Mouse (Mus musculus): ENCODE measurements around the gene Gm37240. TPM values are rescaled to one million over a fixed set of nuclear protein-coding genes. Genes with fewer than 3 reads are reported as not detected.
"Not testable (repeated sequence)": the region's sequence is repeated elsewhere in the genome, so short reads cannot be mapped to it uniquely, and the experiment has no call there.

The Gm37240 gene
- polyA plus RNA-seq, 1 experiment from 2014 or later: 10.8 TPM

DNA sequence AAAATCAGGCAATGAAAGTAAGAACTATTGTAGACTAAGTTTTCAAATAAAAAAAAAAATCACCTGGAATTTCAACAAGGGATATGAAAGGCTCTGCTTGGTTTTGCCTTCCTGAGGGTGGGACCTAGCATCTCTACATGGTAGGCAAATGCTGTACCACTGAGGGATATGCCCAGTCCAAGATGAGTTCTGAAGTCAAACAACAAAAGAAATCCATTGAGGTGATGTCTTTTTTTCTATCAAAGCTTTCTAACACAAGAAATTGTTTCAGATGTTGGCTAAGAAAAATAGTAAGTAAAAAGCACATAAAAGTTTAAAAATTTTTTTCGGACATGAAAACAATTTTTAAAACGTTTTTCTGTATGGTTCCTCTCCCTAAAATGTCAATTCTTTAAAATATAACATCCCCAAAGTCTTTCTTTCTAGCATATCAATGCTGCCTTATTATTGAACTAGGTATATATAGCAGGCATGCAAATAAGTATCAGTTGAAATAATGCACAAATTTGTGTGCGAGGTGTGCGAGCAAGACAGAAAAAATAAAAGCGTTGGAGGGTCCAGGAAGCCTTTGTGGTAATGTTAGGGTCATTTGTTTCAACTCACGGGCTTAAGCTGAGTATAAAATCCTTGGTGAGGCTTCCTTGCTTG, 314.0 kb downstream of the Gm37240 start:
- no peak for DNase-seq (ENCODE audit: low read depth, low spot score)
- no peak for TF ChIP-seq CTCF (IDR thresholded peaks at IDR 0.05)
- ATAC-seq: no peak
- ChIA-PET POLR2A (interaction anchor here (1.3 kb wide), 1 partner anchor 651 kb away, joined by 3 read pairs; no protein-coding TSS in a partner anchor), CTCF (interaction anchor here (1.0 to 2.1 kb wide), 10 partner anchors 10 to 655 kb away, joined by 3 to 10 read pairs (median 4); no protein-coding TSS in a partner anchor)
- H3K27me3 ChIP-seq: no peaks in the 10 kb centered on the region
- in situ Hi-C loops (cut with MboI; ENCODE audit: low pct_unique_long_range_greater_than_20kb): loop anchor here (10.0 to 25.0 kb wide), 3 partner anchors 341 to 886 kb away; no protein-coding TSS in a partner anchor

DNA sequence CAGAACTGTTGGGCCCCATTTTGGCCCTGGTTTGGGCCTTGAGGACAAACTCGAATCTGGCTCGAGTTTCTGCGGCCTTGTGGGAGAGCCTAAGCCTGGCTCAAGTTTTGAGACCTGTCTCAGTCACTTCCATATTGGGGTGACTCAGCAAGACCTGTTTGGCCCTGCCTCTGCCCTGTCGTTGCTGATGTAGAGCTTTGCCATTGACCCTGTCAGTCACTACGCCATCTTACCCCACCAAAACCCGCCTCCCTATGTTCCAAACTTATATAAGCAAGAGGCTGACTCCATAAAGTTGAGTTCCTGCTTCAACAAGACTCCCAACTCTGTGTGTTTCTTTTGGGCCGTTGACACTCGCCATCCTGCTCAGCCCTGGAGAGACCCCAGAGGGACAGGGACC, 314.8 kb downstream of the Gm37240 start:
- POLR2A ChIA-PET; ATAC-seq; H3K27me3 ChIP-seq; DNase-seq (ENCODE audit: low read depth, low spot score): not testable (repeated sequence)
- in situ Hi-C loops (cut with MboI; ENCODE audit: low pct_unique_long_range_greater_than_20kb): loop anchor here (10.0 to 25.0 kb wide), 3 partner anchors 342 to 885 kb away; no protein-coding TSS in a partner anchor
- CTCF ChIA-PET: interaction anchor here (1.9 to 2.2 kb wide), 3 partner anchors 21 to 651 kb away, joined by 5 to 20 read pairs (median 9); no protein-coding TSS in a partner anchor

- in situ Hi-C loops (cut with MboI; ENCODE audit: low pct_unique_long_range_greater_than_20kb): loop anchor here (10.0 to 25.0 kb wide), 3 partner anchors 344 to 884 kb away; no protein-coding TSS in a partner anchor
- CTCF ChIA-PET: interaction anchor here (0.7 to 2.3 kb wide), 17 partner anchors 11 to 656 kb away, joined by 3 to 20 read pairs (median 4); no protein-coding TSS in a partner anchor
- TF ChIP-seq CTCF (IDR thresholded peaks at IDR 0.05): peak; percentile 95
- ATAC-seq (no peak), DNase-seq (ENCODE audit: low read depth, low spot score) (peak; percentile 66)
- POLR2A ChIA-PET: no interaction called here
- H3K27me3 ChIP-seq: no peaks in the 10 kb centered on the region
Measured at GRCm38 (mm10) chr3:85571276-85571675, 316.0 kb downstream of the Gm37240 start.

DNA sequence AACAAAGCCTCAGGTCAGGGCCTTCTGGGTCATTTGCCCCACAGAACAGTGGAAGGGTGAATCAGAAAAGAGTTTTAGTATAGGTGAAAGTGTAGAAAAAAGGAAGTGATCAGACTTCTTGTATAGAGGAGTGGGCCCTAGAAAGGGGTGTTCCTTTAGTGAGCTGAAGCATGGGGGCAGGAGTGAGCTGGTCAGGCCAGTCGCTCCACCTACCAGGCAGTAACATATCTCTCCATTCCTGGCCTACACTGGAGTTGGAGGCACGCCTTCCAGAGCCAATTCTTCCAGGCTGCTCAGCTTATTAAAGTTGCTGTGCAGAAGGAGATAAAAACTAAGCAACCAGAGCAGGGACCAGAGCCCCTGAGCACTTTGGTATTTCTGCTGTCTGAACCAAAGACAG, 322.7 kb downstream of the Gm37240 start:
- POLR2A ChIA-PET: no interaction called here
- CTCF ChIA-PET: interaction anchor here (0.7 to 2.8 kb wide), 2 partner anchors 9 to 311 kb away, joined by 3 to 7 read pairs; partner anchors contain the start of gene Gatb
- no peaks in the 10 kb centered on the region for H3K27me3 ChIP-seq
- no peak for ATAC-seq
- TF ChIP-seq CTCF (IDR thresholded peaks at IDR 0.05): no peak
- no peak for DNase-seq (ENCODE audit: low read depth, low spot score)
- in situ Hi-C loops (cut with MboI; ENCODE audit: low pct_unique_long_range_greater_than_20kb): loop anchor here (5.0 to 25.0 kb wide), 2 partner anchors 647 to 877 kb away; no protein-coding TSS in a partner anchor

DNA sequence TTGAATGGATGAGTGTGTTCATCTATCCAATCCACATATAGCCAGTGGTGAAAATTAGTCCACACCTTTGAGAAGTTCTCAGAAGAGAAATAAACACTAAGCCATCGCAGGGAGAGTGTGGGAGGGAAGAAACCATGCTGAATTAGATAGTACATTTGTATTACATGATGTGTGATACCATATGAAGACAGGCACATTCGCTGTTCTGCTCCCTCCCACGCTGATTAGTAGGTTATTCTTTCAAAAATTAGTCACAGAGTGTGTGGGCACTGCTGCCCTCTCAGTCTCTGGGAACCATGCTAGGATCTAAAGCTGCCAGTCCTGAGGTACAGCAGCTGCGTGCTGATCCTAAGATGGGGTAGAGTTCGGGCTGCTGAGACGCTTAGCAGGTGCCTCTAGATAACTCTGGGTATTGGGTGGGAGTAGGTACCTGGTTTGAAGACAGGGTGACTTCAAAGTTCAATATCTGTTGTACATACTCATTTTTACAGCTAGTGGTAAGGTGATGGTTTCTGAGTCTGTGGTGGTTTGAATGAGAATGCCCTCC, 333.5 kb downstream of the Gm37240 start:
- in situ Hi-C loops (cut with MboI; ENCODE audit: low pct_unique_long_range_greater_than_20kb): loop anchor here (25.0 kb wide), 1 partner anchor 867 kb away; no protein-coding TSS in a partner anchor
- DNase-seq (ENCODE audit: low read depth, low spot score) (no peak), ATAC-seq (no peak)
- CTCF ChIA-PET: no interaction called here
- peaks cover 3% of the 10 kb centered on the region for H3K27me3 ChIP-seq
- TF ChIP-seq CTCF (IDR thresholded peaks at IDR 0.05): no peak
- POLR2A ChIA-PET: no interaction called here

GRCm38 (mm10) chr3:85551352-85551751, 336.0 kb downstream of the Gm37240 start:
- DNase-seq (ENCODE audit: low read depth, low spot score) (no peak), ATAC-seq (no peak)
- POLR2A ChIA-PET: interaction anchor here (1.1 kb wide), 1 partner anchor 14 kb away, joined by 3 read pairs; no protein-coding TSS in a partner anchor
- no peak for TF ChIP-seq CTCF (IDR thresholded peaks at IDR 0.05)
- CTCF ChIA-PET: interaction anchor here (1.0 to 3.7 kb wide), 4 partner anchors 8 to 20 kb away, joined by 3 to 15 read pairs (median 11); no protein-coding TSS in a partner anchor
- in situ Hi-C loops (cut with MboI; ENCODE audit: low pct_unique_long_range_greater_than_20kb): loop anchor here (25.0 kb wide), 1 partner anchor 864 kb away; no protein-coding TSS in a partner anchor
- H3K27me3 ChIP-seq: peaks cover 3% of the 10 kb centered on the region

GRCm38 (mm10) chr3:85550312-85550711, 337.0 kb downstream of the Gm37240 start:
- in situ Hi-C loops (cut with MboI; ENCODE audit: low pct_unique_long_range_greater_than_20kb): loop anchor here (25.0 kb wide), 1 partner anchor 863 kb away; no protein-coding TSS in a partner anchor
- CTCF ChIA-PET: interaction anchor here (1.2 to 3.7 kb wide), 3 partner anchors 9 to 19 kb away, joined by 3 to 15 read pairs (median 13); no protein-coding TSS in a partner anchor
- no peak for ATAC-seq
- no peak for TF ChIP-seq CTCF (IDR thresholded peaks at IDR 0.05)
- POLR2A ChIA-PET: interaction anchor here (1.1 kb wide), 1 partner anchor 15 kb away, joined by 3 read pairs; no protein-coding TSS in a partner anchor
- peaks cover 3% of the 10 kb centered on the region for H3K27me3 ChIP-seq
- DNase-seq (ENCODE audit: low read depth, low spot score): no peak

- no peak for ATAC-seq
- DNase-seq (ENCODE audit: low read depth, low spot score): no peak
- ChIA-PET CTCF (interaction anchor here (0.9 to 1.3 kb wide), 3 partner anchors 9 to 19 kb away, joined by 3 read pairs; no protein-coding TSS in a partner anchor), POLR2A (no interaction called here)
- peak; percentile 77 for TF ChIP-seq CTCF (IDR thresholded peaks at IDR 0.05)
- in situ Hi-C loops (cut with MboI; ENCODE audit: low pct_unique_long_range_greater_than_20kb): no loop called here
- peaks cover 16% of the 10 kb centered on the region for H3K27me3 ChIP-seq
Measured at GRCm38 (mm10) chr3:85543652-85544051, 343.7 kb downstream of the Gm37240 start.

DNA sequence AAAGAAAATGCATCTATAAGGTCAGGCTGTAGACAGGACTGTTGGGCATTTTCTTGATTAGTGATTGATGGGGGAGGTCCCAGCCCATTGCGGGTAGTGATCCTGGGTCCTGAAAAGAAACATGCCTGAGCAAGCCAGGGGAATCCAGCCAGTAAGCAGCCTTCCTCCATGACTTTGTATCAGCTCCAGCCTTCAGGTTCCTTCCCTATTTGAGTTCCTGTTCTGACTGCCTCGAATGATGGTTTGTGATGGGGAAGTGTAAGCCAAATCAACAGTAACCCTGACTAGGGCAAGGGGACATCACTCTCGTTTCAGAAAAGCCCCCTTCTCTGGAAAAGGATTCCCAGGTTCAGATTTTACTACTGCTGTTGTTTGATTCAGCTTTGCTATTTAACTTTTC, 344.6 kb downstream of the Gm37240 start:
- POLR2A ChIA-PET: interaction anchor here (0.7 kb wide), 1 partner anchor 449 kb away, joined by 3 read pairs; no protein-coding TSS in a partner anchor
- no peak for TF ChIP-seq CTCF (IDR thresholded peaks at IDR 0.05)
- in situ Hi-C loops (cut with MboI; ENCODE audit: low pct_unique_long_range_greater_than_20kb): no loop called here
- no peak for DNase-seq (ENCODE audit: low read depth, low spot score)
- no peak for ATAC-seq
- CTCF ChIA-PET: interaction anchor here (0.9 to 1.3 kb wide), 3 partner anchors 8 to 20 kb away, joined by 3 read pairs; no protein-coding TSS in a partner anchor
- peaks cover 25% of the 10 kb centered on the region for H3K27me3 ChIP-seq

Data from Patski (cell line).